Mouse (Mus musculus): ENCODE results near the gene Cdc34.
"Not testable (repeated sequence)": the region's sequence is repeated elsewhere in the genome, so short reads cannot be mapped to it uniquely, and the experiment has no call there.

Gene Cdc34

DNA sequence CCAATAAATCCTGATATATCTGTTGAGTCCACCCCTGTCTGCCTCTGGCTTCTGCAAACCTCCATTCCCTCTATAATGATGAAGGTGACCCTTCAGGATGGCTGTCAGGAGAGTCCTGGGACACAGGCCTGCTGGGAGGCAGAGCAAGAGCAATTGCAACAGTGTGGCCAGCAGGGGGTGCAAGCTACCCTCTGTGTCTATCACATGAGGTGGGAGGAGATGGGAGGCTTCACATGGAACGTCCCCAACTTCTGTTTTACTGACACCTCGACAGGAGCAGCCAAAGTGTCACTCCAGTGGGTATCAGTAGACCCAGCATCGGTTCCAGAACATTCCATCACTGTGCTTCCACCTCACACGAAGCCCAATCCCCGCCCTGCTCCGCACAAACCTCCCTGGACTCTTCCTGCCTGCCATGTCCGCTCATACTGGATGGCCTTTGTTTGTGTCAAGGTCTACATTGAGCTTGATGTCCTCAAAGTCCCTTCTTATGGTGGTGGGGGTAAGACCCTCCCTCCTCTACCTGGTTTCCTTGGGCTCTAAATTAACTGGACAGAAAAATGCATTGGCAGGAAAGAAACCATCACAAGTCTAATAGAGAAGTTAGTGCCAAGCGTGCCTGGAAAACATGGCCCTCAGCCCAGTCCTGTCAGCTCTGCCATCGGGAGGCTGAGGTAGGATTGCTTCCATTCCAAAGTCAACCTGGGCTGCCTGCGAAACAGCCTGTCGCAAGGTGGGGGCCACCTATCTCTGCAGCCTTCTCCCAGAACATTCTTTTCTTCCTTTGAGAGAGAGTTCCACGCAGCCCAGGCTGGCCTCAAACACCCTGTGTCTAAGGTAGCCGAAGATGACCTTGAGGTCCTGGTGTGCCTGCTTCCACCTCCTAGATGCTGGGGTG is 13.5 kb downstream of the Cdc34 start:
- no peak for DNase-seq (ENCODE audit: extremely low spot score)

DNA sequence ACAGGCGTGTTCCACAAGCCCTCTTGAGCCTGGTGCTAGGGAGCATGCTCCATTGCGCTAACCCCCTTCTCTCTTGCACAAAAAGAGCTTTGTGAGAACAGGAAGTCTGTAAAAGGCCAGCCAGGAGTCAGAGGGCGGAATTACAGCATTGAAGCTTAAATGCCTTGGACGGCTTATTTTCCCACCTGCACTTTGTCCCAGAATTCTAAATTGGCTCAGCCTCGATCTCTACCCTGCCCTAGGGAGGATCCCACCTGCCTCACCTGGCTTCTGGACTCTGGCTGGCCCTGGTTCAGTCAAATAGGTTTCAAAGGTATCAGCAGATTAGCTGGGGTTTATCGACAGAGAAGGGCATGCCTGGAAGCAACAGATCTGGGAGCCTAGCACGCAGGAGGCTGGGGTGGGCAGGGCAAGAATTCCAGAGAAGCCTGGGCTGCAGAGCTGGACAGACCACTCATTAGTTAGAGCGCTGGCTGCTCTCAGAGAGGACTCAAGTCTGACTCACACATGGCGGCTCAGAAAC is 14.2 kb downstream of the Cdc34 start:
- DNase-seq (ENCODE audit: extremely low spot score): no peak

DNA sequence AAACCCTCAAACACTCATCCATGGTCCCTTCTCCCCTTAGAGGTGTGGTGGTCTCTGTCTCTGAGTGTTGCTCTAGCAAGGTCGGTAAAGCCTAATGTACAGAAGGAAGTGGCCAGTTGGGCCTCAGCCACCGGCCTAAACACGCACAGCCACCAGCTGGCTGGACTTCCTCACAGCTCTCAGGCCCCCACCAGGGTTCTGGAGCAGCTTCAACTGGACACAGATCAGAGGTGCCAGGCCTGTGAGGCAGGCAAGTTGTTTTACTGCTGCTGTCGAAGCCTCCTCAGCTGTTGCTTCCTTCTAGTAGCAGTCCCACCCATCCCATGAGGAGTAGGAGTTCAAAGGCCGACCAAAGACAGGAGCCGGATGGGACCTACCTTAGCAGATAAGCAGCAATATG is 15.9 kb downstream of the Cdc34 start:
- no peak for DNase-seq (ENCODE audit: extremely low spot score)

DNA sequence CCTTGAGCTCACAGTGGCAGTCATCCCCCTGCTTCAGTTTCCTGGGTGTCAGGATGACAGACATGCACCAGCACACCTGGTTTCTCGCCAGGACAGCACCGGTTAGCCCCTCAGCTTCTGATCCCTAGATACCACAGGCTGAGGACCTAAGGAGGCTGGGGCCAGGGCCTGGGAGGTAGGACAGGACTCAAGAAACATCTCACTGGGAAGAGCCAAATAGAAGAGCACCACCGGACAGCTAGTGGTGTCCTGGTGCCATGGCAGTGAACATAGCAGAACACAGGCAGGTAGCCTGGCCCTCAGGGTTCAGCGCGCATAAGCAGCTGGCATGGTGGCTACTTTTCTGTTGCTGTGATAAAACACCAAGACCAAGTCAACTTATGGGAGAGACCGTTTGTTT is 16.5 kb downstream of the Cdc34 start:
- DNase-seq (ENCODE audit: extremely low spot score): no peak

DNA sequence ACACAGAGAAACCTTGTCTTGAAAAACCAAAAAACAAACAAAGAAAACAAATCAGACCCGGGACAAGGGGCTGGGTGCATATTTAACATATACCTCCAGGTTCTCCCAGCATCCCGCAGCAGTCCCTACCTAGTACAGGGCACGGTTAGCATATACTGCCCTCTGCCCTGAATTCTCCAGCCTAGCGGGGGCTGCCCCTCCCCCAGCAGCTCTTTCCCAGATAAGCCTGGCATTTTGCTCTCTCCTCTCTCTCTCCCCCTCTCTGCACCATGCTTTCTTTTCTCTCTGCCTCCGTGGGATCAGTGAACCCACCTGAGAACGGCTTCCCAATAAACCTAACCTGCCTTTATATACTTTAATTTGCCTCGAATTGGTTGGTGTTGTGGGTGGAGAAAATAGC is 18.7 kb downstream of the Cdc34 start:
- no peak for DNase-seq (ENCODE audit: extremely low spot score)

DNA sequence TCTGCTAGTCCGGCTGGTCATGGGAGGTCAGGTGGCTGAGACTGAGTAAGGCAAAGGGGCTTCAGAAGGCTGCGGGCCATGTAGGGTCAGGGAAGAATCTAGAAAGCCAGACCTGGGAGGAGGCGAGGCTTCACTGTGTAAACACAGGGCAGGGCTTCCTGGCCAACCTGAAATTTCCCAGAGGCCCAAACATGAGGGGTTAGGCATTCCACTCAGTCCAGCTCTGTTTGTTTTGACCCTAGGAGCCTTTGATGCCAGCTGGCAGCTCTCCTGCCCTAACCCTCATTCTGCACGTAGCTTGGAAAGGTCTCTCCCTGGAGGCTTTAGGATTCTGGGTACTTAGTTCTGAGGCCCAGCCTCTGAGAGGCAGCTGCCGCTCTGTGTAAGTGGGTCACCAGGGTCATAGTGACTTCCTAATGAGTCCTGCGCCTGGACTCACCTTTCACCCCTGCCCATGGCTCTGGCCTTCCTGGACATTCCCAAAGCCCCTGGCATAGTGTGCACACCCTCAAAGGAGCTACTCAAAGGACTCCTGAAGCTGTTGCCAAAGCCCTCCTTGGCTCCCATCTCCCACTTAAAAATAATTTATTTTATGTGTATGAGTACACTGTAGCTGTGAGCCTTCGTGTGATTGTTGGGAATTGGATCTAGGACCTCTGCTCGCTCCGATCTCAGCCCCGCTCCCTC is 19.6 kb downstream of the Cdc34 start:
- DNase-seq (ENCODE audit: extremely low spot score): no peak

DNA sequence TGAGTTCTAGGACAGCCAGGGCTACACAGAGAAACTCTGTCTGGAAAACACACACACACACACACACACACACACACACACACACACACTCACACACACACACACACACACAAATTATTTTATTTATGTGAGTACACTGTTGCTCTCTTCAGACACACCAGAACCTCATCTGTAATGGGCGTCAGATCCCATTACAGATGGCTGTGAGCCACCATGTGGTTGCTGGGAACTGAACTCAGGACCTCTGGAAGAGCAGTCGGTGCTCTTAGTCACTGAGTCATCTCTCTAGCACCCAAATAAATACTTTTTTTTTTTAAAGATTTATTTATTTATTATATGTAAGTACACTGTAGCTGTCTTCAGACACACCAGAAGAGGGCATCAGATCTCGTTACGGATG is 21.0 kb downstream of the Cdc34 start:
- not testable (repeated sequence) for DNase-seq (ENCODE audit: extremely low spot score)

DNA sequence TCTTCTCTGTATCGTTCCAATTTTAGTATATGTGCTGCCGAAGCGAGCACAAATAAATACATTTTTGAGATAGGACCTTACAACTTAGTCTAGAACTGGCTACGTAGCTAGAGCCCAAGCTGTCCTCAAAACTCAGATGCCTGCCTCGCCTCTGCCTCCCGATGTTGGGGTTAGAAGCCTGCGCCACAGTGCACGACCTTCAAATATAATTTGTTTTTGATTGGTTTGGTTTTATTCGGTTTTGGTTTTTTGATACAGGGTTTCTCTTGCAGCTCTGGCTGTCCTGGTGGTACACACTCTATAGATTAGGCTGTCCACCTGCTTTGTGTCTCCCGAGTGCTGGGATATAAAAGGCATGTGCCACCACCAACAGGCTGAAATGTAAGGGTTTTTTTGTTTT is 21.5 kb downstream of the Cdc34 start:
- no peak for DNase-seq (ENCODE audit: extremely low spot score)

DNA sequence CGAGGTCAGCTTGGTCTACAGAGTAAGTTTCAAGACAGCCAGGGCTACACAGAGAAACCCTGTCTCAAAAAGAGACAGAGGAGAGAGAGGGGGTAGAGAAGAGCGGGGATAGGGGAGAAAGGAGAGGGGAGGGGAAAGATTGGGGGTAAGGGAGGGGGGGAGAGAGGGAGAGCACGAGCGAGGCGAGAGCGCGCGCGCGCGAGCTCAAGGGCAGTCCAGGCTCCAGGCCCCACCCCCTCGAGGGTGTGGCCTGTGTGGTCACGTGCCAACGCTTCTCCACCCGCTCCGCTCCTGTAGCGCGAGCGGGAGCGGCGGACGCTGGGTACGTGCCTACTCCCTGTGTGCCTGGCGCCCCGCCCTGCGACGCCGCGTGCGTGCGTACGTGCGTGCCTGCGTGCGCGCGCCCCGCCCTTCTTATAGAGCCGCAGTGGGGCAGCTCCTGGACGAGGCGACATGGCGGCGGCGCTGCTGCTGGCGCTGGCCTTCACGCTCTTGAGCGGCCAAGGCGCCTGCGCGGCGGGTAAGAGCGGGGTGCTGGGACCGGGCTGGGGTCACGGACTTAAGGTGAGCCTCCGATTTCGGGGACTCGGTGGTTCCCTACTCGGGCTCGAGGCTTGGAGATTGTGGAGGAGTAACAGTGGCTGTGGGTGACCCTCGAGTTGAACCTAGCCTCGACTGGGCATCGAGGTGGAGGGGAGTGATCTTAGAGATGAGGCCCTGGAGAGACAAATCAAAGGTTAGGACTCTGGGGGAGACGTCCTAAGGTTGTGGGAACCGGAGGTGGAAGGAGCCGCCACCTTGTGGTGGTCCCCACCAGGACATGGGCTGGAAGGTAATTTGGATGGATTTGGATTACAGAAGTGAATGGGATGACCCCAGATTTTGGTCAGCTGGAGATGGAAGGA is 22.3 kb downstream of the Cdc34 start, which contains the start of gene Bsg:
Gene Bsg (plus strand): TSS at position 427 of the 905 bp plus-strand sequence.
- DNase-seq (ENCODE audit: extremely low spot score): peak; percentile 98

DNA sequence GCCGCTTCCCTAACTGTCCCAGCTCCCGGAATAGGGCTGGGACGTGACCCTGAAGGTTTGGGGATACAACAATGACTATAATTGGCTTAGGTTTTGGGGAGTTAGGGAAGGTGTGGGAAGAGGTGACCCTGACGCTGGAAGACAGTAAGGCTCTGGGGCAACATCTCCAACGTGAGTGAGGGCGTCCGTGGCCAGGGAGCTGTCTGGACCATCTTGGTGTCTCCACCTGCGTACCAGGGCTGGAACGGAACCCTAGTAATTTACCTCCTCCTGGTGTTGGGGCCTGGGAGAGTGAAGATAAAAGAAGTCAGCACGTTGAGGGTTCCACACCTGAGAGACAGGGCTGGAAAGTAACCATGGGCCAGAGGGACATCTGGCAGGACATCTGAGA is 23.0 kb downstream of the Cdc34 start:
- DNase-seq (ENCODE audit: extremely low spot score): no peak

DNA sequence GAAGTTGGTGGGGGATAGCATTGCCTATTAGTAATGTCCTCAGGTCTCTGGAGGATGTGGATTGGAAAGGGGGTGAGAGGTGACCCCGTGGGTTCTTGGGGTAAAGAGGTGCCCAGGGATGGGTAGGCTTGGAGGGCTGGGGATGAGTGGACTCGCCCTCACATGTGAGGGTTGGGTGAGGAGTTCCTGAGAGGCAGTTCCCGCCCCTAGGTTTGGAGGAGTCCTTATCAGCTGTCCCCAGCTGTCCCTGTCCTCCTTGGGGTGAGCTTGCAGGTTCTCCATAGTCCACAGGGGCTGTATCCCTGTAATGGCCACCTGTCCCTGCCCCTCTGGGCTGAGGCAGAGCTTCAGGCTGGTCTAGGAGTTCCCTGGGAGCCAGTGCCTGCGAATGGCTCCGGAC is 24.0 kb downstream of the Cdc34 start:
- DNase-seq (ENCODE audit: extremely low spot score): no peak

DNA sequence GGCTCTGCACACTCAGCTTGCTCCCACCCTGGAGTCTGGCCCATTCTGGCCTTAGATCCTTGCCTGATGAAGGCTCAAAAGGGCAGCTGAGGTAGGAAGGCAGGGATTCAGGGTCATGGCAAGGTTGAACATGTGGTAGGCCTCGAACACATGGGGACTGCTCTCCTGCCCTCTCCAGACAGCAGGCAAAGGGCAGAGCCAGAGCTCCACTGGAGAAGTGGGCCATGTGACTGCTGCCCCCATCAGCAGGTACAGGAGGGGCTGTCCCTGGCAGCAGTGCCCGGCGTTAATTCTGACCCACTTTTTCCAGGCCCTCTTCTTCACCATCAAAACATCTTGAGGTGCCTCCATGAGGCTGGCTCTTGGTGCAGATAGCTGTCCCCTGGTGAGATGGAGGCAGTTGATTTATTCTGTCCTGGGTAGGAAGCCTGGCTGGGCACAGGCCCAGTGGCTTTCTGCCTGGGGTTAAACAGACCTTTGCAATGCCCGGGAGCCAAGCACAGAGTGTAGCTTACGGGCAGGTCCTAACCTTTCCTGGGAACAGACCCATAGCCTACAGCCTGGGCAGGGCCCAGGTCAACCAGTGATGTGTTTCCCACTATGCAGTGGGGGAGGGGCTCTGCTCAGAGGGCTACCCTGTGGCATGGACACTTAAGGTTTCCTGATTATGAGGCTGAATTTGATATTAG is 24.6 kb downstream of the Cdc34 start:
- DNase-seq (ENCODE audit: extremely low spot score): no peak

DNA sequence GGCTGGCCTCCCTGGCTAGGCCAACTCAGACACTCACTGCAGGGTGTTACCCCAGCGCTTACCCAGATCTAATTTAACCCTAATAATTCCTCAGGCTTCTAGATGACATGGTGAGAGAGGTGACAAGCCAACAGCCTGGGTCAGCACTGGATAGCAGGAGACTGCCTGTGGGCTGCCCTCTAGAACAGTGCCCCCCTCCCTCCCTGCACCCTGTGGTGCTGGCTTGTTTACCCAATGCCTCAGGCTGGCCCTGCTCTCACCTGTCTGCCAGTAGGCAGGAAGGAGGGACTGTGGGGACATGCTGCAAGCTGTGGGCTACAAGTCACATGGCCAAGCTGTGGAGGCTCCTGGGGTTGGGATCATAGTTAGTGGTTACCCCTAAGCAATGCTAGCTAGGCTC is 25.2 kb downstream of the Cdc34 start:
- DNase-seq (ENCODE audit: extremely low spot score): no peak

DNA sequence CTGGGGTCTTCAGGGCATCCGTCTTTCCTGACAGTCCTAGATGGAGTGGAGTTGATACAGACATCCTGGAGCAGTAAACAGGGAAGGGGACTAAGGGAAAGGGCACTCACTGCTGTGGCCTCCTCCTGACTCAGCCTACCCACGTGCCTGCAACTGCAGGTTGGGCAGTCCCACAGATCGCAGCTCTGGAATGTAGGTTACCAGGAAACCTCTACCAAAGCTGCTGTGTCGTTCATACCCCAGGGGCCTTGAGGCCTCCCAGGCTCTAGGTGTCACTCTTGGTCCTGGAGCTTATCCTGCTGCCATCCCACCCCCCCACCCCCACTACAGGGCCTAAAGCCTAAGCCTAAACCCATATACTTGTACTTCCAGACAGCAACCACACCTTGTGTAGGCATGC is 25.8 kb downstream of the Cdc34 start:
- DNase-seq (ENCODE audit: extremely low spot score): no peak

DNA sequence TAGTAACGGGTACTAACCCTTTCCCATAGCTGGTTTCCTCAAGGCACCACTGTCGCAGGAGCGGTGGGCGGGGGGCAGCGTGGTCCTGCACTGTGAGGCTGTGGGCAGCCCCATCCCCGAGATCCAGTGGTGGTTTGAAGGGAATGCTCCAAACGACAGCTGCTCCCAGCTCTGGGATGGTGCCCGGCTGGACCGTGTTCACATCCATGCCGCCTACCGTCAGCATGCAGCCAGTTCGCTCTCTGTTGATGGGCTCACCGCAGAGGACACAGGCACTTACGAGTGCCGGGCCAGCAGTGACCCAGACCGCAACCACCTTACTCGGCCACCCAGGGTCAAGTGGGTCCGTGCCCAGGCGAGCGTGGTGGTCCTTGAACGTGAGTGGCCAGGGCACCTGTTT is 26.7 kb downstream of the Cdc34 start:
- no peak for DNase-seq (ENCODE audit: extremely low spot score)

DNA sequence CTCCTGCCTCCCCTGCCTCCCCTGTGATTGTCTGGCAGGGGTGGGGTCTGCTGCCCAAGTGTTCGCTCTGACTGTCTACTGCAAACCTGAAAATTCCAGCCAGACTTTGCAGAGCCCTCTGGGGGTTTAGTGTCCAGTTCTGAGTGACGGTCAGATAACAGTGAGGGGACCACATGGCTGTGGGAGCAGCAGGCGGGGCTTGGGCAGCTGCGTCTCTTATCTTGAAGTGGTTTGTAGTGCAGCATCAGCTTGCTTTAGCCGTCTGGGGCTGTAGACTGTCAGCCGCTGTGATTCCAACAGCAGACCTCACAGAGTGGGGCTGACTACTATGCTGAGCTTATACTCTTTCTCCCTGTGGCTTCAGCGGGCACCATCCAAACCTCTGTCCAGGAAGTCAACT is 27.3 kb downstream of the Cdc34 start:
- DNase-seq (ENCODE audit: extremely low spot score): no peak

DNA sequence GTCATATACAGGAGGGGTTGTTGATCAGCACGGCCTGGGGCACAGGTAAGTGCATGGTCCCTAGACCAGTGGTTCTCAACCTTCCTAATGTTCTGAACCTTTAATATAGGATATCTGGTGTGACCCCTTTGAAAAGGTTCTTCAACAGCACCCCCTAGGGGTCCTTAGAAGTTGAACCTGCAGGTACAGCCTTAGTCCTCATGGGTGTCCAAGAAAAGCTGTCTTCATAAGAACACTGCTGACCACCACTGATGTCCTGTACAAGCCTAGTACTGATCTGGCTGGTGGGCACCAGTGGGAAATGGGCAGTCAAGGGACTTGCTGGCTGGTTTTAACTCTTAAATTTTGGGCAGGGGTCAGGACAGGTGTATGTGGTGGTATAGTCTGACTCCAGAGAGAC is 30.0 kb downstream of the Cdc34 start:
- DNase-seq (ENCODE audit: extremely low spot score): no peak

DNA sequence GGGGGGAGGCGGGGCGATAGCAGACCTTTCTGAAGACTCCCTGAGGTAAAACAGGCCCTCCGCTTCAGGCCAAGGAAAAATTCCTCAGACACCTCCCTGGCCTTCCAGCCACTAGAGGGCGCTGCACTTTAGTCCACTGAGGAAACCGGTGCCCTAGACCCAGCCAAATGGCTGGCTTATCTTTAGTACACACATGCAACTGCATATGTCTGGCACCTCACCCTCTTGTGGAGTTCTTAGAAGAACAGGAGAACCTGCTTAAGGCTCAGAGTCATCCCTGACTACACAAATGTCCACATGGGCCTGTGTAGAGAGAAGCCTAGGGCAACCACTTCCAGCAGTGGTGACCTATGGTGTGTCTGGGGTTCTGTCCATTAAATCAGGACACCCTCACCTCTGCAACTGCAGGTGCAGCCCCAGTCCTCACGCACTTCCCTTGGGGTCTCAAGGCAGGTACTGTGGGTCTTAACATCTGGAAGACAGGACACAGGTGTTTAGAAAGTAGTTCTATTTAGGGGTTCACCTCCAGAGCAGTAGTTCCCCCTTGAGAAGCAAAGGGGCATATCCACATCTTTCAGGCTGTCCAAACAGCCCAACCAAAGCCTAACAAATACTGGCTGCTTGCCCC is 30.6 kb downstream of the Cdc34 start:
- DNase-seq (ENCODE audit: extremely low spot score): peak; percentile 80

DNA sequence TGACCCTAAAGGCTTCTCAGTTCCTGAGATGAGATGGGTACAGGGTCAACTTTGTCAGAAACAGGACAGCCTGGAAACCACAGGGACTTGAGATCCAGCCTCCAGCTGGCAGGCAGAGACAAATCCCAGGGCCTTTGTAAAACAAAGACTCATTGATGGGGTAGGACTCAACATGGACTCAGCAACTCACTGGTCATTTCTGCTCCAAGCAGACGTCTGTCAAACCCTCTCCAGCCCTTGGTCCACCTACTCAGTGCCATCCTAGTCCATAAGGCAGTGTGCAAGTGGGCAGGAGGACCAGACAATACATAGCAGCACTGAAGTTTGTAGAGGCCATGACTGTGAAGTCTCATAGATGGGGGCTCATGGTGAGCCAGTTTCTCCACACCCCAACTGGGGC is 31.2 kb downstream of the Cdc34 start:
- no peak for DNase-seq (ENCODE audit: extremely low spot score)

DNA sequence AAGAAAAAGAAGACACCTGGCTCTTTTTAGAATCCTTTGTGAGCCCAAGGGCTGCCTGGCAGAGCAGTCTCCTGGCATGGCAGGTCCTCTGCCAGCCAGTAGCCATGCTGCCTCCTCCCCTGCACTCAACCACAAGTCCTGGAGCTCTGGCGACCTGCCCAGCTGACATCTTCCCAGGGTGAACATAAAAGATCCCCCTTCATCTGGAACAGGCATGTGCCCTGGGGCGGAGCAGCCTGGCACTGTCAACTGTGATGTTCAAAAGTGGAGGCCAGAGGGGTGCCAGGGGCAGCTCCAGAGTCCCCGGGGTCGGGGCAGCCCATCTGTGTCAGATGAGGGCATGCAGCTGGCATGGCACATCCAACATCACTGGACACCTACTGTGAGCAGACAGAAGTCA is 33.0 kb downstream of the Cdc34 start:
- DNase-seq (ENCODE audit: extremely low spot score): no peak
